Mouse (Mus musculus) gastrocnemius, postnatal 14 days (tissue): ENCODE data around the gene Pcgf1. TPM values are rescaled to one million over a fixed set of nuclear protein-coding genes. Genes with fewer than 3 reads are reported as not detected.
A peak's percentile ranks its signal among the peaks of the same experiment; 100 is the strongest.

Experiments used
- DNase-seq: peaks from one replicate; pipeline ENCODE4 v3.0.0; 2021; ENCODE audit warnings: mixed read lengths
- intact Hi-C: fragments of 180-260 bp; cut with DNase I; formaldehyde crosslinking; loops from one replicate; pipeline ENCODE4 v1.15.1; 2025; ENCODE audit warnings: low total_unique reads
- microRNA-seq, 2 experiments: library from miRNA; unstranded; fragments of <30 nt; microRNA quantifications; one replicate each; pipeline ENCODE4 v1.2.0; 2021
- total RNA-seq, 2 experiments: library from RNA; stranded (reverse); gene quantifications; 2 replicates each; pipeline ENCODE4 v1.2.3; 2021

Pcgf1 gene
- total RNA-seq, 2 experiments from 2014 or later = 6.8 to 7.0 TPM

DNA sequence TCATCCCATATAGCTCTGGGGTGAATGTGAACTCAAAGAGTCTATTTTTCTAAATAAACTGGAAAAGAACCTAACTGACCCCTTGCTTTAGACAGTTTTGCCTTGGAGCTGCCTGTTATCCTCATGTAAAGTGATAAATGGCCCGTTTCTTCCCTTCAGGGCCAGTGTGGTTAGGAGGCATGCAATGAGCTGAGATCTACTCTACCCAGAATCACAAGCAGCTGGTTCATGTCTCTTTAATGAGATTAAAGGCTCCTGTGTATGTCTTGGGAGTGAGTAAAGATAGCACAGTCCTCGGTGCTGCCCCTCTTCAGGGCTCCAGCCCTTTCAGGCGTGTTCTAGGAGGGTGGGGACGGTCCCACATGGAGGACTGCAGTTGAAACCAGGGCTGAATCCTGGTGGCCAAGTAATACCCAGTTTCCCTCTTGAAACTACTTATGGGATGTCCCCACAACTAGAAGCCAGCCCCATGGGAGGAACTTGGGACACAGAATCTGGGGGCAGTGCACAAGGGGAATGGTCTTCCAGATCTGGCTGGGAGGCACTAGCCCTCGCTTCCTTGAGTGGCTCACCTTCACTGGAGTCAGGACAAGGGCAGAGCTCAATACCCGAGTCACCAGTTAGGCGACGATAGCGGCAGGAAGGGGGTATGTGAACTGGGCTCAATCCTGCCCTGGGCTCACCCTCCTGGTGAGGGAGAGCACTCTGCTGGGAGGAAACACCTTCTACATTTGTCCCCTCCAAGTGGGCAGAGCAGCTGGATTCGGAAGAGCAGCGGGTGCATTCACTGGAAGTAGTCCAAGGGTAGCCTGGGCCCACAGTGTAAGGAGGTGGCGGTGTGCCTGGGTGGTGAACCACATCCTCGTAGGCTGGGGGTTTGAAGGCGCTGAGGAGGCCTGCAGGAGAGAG, 41.4 kb downstream of the Pcgf1 start:
- DNase-seq = no peak
- intact Hi-C loops = loop anchor here (5.0 kb wide), 1 partner anchor 43 kb away; no protein-coding TSS in a partner anchor

DNA sequence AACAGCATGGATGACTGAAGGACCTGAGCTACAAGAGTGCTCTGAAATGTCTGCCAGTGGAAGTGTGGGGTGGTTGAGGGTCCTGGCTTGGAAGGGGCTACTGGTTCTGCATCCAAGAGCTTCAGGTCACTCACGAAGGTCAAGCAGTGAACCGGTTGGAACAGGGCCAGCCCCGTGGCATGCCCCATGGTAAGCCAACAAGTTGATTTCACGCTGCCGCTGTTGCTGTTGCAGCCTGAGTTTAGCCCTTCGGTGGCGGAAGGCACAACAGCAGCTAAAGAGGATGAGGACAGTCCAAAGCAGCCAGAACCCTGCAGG, 42.0 kb downstream of the Pcgf1 start:
- no peak for DNase-seq
- intact Hi-C loops = loop anchor here (5.0 kb wide), 1 partner anchor 43 kb away; no protein-coding TSS in a partner anchor

DNA sequence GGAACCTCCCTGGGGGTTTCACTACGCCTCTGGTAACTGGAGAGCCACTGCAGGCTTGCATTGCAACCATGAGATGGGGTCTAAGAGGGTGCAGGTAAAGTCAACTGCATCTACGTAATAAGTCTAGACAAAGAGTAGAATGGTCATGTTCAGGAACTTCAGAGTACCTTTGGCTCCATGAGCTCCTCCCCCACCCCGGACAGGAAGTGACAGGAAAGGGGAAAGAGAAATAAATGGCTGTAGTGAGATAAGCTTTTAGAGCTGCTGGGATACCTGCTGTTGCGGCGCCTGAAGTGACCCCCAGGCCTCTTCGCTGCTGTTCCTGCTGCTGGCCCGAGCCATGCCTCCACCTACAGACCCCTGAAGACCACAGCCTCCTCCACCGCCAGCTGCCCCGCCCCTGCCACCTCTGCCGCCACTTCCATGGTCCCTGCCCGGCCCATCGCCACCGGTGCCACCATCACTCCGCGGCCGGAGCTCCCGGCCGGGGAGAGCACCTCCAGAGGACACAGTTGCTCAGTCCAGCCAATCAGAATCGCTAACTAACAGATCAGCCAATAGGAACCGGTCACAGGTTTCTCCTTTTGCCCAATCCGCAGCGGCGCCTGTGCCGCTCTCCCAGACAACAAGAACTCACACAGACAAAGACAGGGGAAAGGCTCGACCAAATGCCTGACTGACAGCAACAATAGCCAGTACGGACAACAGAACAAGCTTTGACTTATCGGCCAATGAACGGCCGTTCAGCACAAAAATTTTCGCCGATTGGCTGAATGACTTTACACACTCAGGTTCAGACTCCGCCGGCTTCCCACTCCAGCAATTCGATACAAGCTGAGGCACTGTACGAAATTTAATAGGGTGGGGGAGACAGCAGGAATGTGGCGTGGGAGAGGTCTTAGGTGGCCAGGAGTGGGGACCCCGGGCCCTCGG, 43.5 kb downstream of the Pcgf1 start, which contains the start of gene Wbp1:
Gene Wbp1, minus strand, starts transcription at position 630 of the 933 bp plus-strand sequence.
- intact Hi-C loops = no loop called here
- DNase-seq = peak; percentile 90

DNA sequence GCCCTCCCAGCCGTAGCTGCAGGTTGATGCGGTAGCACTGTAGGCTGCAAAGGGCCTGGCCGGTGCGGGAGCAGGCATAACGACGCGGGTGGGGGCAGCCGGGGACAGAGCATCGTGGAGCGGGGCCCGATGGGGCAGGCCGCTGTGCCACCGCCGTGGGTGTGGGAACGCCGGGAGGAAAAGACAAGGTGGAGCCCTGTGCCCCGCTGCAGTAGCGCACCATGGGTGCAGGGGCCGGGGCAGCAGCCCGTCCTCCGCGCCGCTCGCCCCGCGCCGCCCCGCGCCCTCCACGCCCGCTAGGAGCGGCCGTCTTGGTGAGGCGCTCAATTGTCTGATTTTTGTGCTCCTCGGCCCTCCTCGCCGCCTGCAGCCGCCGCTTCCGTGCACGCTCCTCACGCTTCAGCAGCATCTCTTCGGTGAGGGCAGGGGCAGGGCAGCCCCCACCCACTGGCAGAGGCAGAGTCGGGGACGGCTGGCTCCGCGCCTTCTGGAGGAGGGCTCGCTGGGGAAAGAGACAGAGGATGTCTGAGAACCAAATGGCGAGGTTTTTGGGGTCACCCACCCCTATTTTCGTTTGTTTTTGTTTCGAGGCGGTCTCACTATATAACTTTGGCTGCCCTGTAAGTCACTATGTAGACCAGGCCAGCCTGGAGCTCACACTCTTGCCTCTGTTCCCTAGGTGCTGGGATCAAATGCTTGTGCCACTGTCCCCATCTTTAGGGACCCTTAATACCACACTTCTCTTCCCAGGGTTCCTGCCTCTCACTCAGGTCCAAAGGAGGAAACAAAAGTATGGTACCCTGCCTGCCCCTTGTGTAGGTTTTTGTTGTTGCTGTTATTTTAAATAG, 44.4 kb downstream of the Pcgf1 start:
- intact Hi-C loops = no loop called here
- DNase-seq = peak; percentile 37

DNA sequence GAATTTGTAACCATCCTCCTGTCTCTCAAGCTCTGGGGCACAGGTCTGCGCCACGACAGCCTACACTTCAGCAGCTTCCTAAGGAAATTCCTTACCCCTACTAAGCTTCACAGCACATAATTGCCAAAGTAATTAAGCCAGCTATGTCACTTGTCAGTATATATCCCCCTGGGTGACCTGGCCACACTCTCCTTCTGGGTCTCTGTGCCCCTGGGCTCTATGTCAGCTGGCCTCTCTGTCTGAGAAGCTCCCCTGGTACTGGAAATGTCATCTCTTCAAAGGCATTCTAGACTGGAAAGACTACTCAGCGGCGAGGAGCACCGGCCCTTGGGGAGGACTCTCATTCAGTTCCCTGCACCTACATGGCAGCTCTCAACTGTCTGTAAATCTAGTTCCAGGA, 45.3 kb downstream of the Pcgf1 start:
- DNase-seq = no peak
- intact Hi-C loops = no loop called here

DNA sequence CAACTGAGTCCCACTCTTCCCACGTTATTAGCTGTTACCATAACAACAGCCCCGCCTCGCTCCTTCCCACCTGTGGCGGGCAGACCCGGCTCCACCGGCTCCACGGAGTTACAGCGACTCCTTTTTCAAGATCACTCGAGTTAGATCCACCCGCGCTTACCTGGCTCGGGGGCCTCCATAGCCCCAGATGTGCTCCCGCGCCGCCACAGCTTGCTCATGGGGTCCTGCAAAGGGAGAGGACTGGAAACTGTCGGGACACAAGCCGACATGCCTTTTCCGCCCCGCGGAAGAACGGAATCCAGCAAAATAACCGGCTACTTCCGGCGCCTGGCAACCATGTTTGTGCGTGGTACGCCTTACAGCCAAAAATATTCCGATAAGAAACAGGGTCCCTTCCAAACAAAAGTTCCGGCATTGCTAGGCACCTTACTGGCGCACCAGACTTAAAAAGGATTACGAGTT, 47.2 kb downstream of the Pcgf1 start:
- intact Hi-C loops = no loop called here
- DNase-seq = peak; percentile 91

DNA sequence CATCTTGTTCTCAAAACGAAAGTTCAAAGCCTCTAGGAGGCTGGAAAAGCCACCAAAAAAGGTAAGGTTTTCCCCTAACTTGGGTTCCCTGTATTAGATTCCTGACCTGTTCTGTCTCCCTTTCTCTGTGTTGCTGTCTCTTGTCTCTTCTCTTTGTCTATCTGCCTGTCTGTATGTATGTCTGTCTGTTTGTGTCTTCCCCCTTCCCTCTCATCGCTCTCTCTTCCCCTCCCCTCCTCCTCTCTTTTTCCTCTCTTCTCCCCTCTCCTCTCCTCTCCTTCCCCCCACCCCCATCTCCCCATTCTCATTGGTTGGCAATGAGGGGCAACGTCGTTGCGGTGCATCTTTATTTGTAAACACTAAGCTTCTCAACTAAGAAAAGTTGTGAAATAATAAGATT, 47.7 kb downstream of the Pcgf1 start, which contains the start of gene Ino80b:
Gene Ino80b, minus strand, starts transcription at position 101 of the 400 bp plus-strand sequence.
- no peak for DNase-seq
- intact Hi-C loops = no loop called here

DNA sequence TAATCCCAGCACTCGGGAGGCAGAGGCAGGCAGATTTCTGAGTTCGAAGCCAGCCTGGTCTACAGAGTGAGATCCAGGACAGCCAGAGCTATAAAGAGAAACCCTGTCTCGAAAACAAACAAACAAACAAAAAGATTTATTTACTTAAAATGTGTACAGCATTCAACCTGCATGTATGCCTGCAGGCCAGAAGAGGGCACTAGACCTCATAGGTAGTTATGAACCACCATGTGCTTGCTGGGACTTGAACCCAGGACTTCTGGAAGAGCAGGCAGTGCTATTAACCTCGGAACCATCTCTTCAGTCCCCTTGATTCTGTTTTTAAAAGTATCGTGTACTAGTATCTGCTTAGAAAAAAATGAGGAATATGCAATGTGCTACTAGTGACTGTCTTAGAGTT, 49.8 kb downstream of the Pcgf1 start:
- DNase-seq = no peak
- intact Hi-C loops = no loop called here

Small RNAs within 50 kb of the gene (microRNA-seq; reads per million reads assigned to microRNA genes)
- gene Mir3470a (0 reads per million in 2 experiments), gene Mir7040 (0 reads per million in 2 experiments)

Other genes with a start within 250 kb of the Pcgf1 start
- gene Sema4f, start 138.1 kb upstream of the Pcgf1 start, total RNA-seq = under 1 TPM; 0.16 to 0.71 TPM
- gene M1ap, start 131.0 kb upstream of the Pcgf1 start, total RNA-seq = 1 to 10 TPM in 1 of 2 experiments, under 1 TPM in 1; 0.82 to 1.1 TPM
- gene Dok1, start 44.4 kb upstream of the Pcgf1 start, total RNA-seq = 1 to 10 TPM; 5.0 to 7.1 TPM
- 1 to 10 TPM; 6.9 to 7.4 TPM for gene Loxl3, start 43.7 kb upstream of the Pcgf1 start, total RNA-seq
- gene Aup1, start 23.3 kb upstream of the Pcgf1 start, total RNA-seq = 10 to 100 TPM; 60.2 to 65.8 TPM
- gene Htra2, start 22.6 kb upstream of the Pcgf1 start, total RNA-seq = 10 to 100 TPM; 20.0 to 21.7 TPM
- gene Dqx1, start 20.0 kb upstream of the Pcgf1 start, total RNA-seq = under 1 TPM; 0.27 to 0.35 TPM
- gene Tlx2, start 7.6 kb upstream of the Pcgf1 start, total RNA-seq = not detected
- under 1 TPM in 1 of 2 experiments, not detected in 1; 0.49 TPM for gene Lbx2, start 8.5 kb downstream of the Pcgf1 start, total RNA-seq
- gene Ccdc142, start 23.7 kb downstream of the Pcgf1 start, total RNA-seq = 1 to 10 TPM in 1 of 2 experiments, not detected in 1; 1.2 TPM
- gene Gm42688, start 23.7 kb downstream of the Pcgf1 start, total RNA-seq = under 1 TPM; 0.88 to 1.00 TPM
- 100 to 1,000 TPM; 100 to 117 TPM for gene Mrpl53, start 31.2 kb downstream of the Pcgf1 start, total RNA-seq
- 1 to 10 TPM; 6.8 to 8.8 TPM for gene Mogs, start 37.6 kb downstream of the Pcgf1 start, total RNA-seq
- gene Wbp1, start 43.7 kb downstream of the Pcgf1 start, total RNA-seq = 10 to 100 TPM; 48.2 to 50.5 TPM
- 10 to 100 TPM; 14.5 to 15.2 TPM for gene Ino80b, start 47.6 kb downstream of the Pcgf1 start, total RNA-seq
- 10 to 100 TPM; 13.0 to 16.5 TPM for gene Rtkn, start 57.6 kb downstream of the Pcgf1 start, total RNA-seq
- 1 to 10 TPM; 1.2 to 2.0 TPM for gene Wdr54, start 78.5 kb downstream of the Pcgf1 start, total RNA-seq
- not detected for gene 1700003E16Rik, start 78.5 kb downstream of the Pcgf1 start, total RNA-seq
- 100 to 1,000 TPM; 116 to 120 TPM for gene Dctn1, start 88.1 kb downstream of the Pcgf1 start, total RNA-seq
- gene Slc4a5, start 142.0 kb downstream of the Pcgf1 start, total RNA-seq = not detected
- gene Mthfd2, start 248.0 kb downstream of the Pcgf1 start, total RNA-seq = 1 to 10 TPM; 3.7 to 6.7 TPM
- gene Mob1a, start 248.1 kb downstream of the Pcgf1 start, total RNA-seq = 10 to 100 TPM; 15.7 to 17.5 TPM